Mouse (Mus musculus): ENCODE measurements around the gene Mpp1. TPM values are rescaled to one million over a fixed set of nuclear protein-coding genes. Genes with fewer than 3 reads are reported as not detected.

Gene Mpp1
- polyA plus RNA-seq, 1 experiment, result 15.3 TPM

Other genes starting within 250 kb of the Mpp1 start
- gene Gab3, start 45.6 kb downstream of the Mpp1 start, polyA plus RNA-seq (2012; rRNA removed), result 0.67 and 0.97 TPM in 2 replicates
- 33.9 and 40.3 TPM in 2 replicates for gene Dkc1, start 35.2 kb downstream of the Mpp1 start, polyA plus RNA-seq (2012; rRNA removed)
- gene Smim9, start 32.8 kb upstream of the Mpp1 start, polyA plus RNA-seq (2012; rRNA removed), result not detected in 2 replicates

All from brain, embryonic 14.5 days (tissue).